Mouse (Mus musculus) midbrain, embryonic 16.5 days (tissue): Measurements from ENCODE around the gene 6030498E09Rik. TPM values are rescaled to one million over a fixed set of nuclear protein-coding genes. Genes with fewer than 3 reads are reported as not detected.

ENCODE experiments used
- ATAC-seq: fragments of 200-750 bp; cut with Nextera tagmentation; 2 replicates; pipeline ENCODE4 v1.8.0; 2017; ENCODE audit warnings: moderate TSS enrichment
- H3K27ac ChIP-seq: fragments of 300-500 bp; sonication (generic); 2 replicates; pipeline ENCODE4 v1.5.1; 2014; ENCODE audit warnings: mild to moderate bottlenecking, low read length, mixed read lengths
- H3K27me3 ChIP-seq: fragments of 300-500 bp; sonication (generic); 2 replicates; pipeline ENCODE4 v1.6.1; 2014; ENCODE audit warnings: low read depth, low read length, mixed read lengths; ENCODE audit not compliant: control insufficient read depth, insufficient read depth
- H3K36me3 ChIP-seq: fragments of 300-500 bp; sonication (generic); 2 replicates; pipeline ENCODE4 v1.6.1; 2014; ENCODE audit warnings: mild to moderate bottlenecking, low read length, moderate library complexity, mixed read lengths; ENCODE audit not compliant: control insufficient read depth, insufficient read depth
- H3K4me1 ChIP-seq: fragments of 300-500 bp; sonication (generic); 2 replicates; pipeline ENCODE4 v1.6.1; 2014; ENCODE audit warnings: mild to moderate bottlenecking, low read length, mixed read lengths; ENCODE audit not compliant: control insufficient read depth, insufficient read depth
- H3K4me2 ChIP-seq: fragments of 300-500 bp; sonication (generic); 2 replicates; pipeline ENCODE4 v1.6.1; 2014; ENCODE audit warnings: mild to moderate bottlenecking, low read length, mixed read lengths
- H3K4me3 ChIP-seq: fragments of 300-500 bp; sonication (generic); 2 replicates; pipeline ENCODE4 v1.5.1; 2014; ENCODE audit warnings: low read depth, mild to moderate bottlenecking, low read length, moderate library complexity, mixed read lengths
- H3K9ac ChIP-seq: fragments of 300-500 bp; sonication (generic); 2 replicates; pipeline ENCODE4 v1.6.1; 2014; ENCODE audit warnings: low read depth, low read length, mixed read lengths
- H3K9me3 ChIP-seq: fragments of 300-500 bp; sonication (generic); replicated peaks from 2 replicates; pipeline ENCODE4 v1.6.1; 2014; ENCODE audit warnings: mild to moderate bottlenecking, low read length, mixed read lengths; ENCODE audit not compliant: control insufficient read depth, poor library complexity, severe bottlenecking
- WGBS: fragments of 180-500 bp; shearing (Covaris S2); extraction: QIAGEN DNeasy Blood & Tissue Kit; methylation state at CpG from one replicate; pipeline ENCODE4 v1.1.7; 2014; 5-methylcytosine and 5-hydroxymethylcytosine counted together
- polyA plus RNA-seq: library from polyadenylated mRNA; unstranded; fragments of >200 nt; fragmentation: Nextera tagmentation; extraction: Ambion mirVana; gene quantifications from 2 replicates; pipeline ENCODE4 v1.2.1, GENCODE M21; 2015

The 6030498E09Rik gene
- not detected in 2 replicates for polyA plus RNA-seq

DNA sequence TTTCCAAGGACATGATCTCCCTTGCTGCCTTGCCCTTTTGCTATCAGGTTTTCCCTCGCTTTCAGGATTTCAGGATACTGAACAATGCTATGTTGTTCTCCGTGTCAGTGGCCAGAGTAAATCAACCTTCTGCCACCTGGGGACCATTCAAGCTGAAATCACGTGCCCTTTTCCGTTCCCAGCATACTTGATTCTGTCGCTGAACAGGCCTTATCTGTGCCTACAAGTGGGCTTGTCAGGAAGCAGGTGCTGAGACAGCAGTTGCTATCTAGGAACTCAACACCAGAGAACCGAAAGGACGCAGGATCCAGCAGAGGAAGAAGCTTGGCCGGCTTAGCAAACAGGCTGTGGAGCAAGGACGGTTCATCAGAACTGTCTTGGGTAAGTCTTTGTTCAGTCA is at the start of gene 6030498E09Rik:
Gene 6030498E09Rik, plus strand, starts transcription at position 194 of the 400 bp plus-strand sequence.
- no peak for ATAC-seq
- H3K4me2 ChIP-seq = no peak within 1 kb of the TSS
- no peaks in the 10 kb centered on the region for H3K27me3 ChIP-seq
- no peak within 1 kb of the TSS for H3K4me3 ChIP-seq
- no peak within 1 kb of the TSS for H3K27ac ChIP-seq
- 79% methylated on average over 9 of the region's 9 CpGs for WGBS
- no peaks in the 10 kb centered on the region for H3K4me1 ChIP-seq
- H3K9me3 ChIP-seq = no peaks in the 10 kb centered on the region
- no peak within 1 kb of the TSS for H3K9ac ChIP-seq
- H3K36me3 ChIP-seq = no peaks in the 10 kb centered on the region

DNA sequence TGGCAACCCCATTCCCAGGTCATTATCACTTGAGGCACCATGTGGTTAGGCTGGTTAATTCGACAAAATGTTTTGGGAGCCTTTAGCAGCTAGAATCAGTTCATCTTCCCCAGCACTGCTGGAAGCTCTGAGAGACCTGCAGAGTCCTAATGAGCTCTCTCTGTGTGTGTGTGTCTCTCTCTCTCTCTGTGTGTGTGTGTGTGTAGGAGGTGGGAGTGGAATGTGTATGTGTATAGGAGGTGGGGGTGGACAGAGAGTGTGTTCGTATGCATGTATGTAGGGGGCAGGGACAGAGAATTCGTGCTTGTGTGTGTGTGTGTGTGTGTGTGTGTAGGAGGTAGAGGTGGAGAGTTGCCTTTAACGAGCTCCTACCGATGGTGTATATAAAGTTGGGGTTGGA is 42.4 kb upstream of the 6030498E09Rik start:
- H3K27me3 ChIP-seq = no peaks in the 10 kb centered on the region
- H3K9ac ChIP-seq = no peak overlapping the region
- ATAC-seq = 0 out of 2 replicates have a peak, but pooled peaks have one; percentile 60
- H3K4me3 ChIP-seq = no peak overlapping the region
- H3K4me2 ChIP-seq = no peak overlapping the region
- H3K36me3 ChIP-seq = no peaks in the 10 kb centered on the region
- WGBS = 30% methylated on average over 5 of the region's 5 CpGs
- no peak overlapping the region for H3K27ac ChIP-seq
- no peaks in the 10 kb centered on the region for H3K4me1 ChIP-seq
- no peaks in the 10 kb centered on the region for H3K9me3 ChIP-seq

DNA sequence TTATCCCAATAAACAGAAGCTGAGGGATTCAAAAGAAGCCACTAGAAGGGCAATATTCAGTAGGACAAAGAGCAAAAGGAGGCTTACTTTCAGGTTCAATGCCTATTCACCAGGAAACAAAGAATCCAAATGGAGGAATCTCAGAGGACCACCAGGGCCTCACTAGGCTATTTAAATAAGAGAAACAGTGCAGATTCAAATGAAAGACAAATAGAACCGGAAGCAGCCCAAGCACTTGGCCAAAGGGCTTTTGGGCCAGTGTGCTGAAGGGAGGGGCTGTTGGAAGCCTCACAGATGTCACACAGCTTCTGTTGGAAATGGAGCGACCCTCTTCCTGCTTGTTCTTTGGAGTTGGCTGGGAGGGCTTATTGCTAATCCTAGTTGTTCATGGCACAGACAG is 41.8 kb upstream of the 6030498E09Rik start:
- WGBS = 26% methylated on average over 2 of the region's 2 CpGs
- Histone ChIP-seq H3K36me3 (no peaks in the 10 kb centered on the region), H3K9me3 (no peaks in the 10 kb centered on the region), H3K27me3 (no peaks in the 10 kb centered on the region), H3K9ac (no peak overlapping the region), H3K27ac (no peak overlapping the region), H3K4me3 (no peak overlapping the region), H3K4me2 (no peak overlapping the region), H3K4me1 (no peaks in the 10 kb centered on the region)
- no peak for ATAC-seq

DNA sequence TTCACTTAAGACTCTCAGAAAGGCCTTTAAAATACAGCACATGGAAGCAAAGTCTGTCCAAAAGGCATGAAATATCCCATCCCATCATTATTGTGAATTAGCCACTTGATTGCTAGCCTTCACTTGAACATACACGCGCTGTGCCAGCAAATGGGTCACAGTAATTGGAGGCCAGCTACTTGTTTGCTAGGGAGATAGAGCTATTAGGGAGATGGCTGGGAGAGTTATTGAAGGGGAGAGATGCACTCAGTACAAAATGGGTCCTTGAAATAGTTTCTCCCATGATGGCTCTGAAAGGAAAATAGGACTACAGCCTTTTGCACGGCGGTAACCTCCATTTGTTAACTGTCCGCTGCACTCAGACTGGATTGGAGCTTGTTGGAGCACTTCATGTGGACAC is 38.8 kb upstream of the 6030498E09Rik start:
- 0 out of 2 replicates have a peak, but pooled peaks have one; percentile 51 for ATAC-seq
- no peak overlapping the region for H3K4me2 ChIP-seq
- H3K27me3 ChIP-seq = no peaks in the 10 kb centered on the region
- H3K9me3 ChIP-seq = no peaks in the 10 kb centered on the region
- WGBS = 84% methylated on average over 5 of the region's 5 CpGs
- no peaks in the 10 kb centered on the region for H3K4me1 ChIP-seq
- H3K27ac ChIP-seq = no peak overlapping the region
- no peak overlapping the region for H3K9ac ChIP-seq
- H3K36me3 ChIP-seq = no peaks in the 10 kb centered on the region
- H3K4me3 ChIP-seq = no peak overlapping the region

DNA sequence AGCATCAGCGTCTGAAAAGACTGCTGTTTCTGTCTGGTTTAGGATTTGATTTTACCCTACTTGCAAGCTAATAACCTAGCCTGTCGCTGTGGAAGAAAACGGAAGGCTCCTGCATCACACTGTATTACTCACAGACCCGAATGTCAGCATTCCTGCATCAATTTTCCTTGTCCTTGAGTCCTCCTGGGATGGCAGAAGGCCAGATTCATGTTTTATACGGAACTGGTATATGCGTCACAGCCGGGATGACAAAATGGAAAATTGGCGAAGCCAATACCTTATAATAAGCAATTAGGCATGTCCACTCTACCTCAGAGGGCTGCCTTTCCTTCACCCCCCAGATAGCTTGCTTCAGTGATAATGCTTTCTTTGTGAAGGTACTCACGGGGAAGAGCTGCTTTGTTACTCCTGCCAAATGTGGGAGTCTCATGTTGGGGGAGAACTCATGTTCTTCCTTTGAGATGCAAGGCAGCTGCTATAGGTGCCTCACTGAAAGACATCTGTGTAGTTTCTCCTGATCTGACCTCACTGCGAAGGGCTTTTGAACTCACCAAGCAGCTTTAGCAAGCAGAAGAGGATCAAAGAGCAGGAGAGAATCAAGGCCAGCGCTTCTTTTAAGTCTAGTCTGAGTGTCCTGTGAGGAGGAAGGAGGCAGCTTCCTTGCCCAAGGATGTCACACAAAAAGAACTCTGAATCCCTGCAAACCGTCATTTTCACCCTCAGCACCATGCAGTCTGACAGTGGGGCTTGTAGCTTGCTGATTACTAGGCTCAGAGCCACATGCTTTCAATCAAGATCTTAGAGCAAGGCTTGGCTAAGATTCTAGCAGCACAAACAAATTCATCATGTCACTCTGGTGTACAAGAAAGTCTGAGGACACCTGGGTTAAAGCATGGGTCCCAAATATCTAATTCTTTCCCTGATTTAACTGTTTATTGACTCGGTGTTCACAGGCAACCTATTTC is 37.3 kb upstream of the 6030498E09Rik start:
- Histone ChIP-seq H3K36me3 (no peaks in the 10 kb centered on the region), H3K9ac (no peak overlapping the region), H3K27ac (no peak overlapping the region), H3K4me2 (no peak overlapping the region), H3K4me3 (no peak overlapping the region), H3K27me3 (no peaks in the 10 kb centered on the region), H3K9me3 (no peaks in the 10 kb centered on the region), H3K4me1 (no peaks in the 10 kb centered on the region)
- WGBS = 50% methylated on average over 13 of the region's 13 CpGs
- no peak for ATAC-seq

DNA sequence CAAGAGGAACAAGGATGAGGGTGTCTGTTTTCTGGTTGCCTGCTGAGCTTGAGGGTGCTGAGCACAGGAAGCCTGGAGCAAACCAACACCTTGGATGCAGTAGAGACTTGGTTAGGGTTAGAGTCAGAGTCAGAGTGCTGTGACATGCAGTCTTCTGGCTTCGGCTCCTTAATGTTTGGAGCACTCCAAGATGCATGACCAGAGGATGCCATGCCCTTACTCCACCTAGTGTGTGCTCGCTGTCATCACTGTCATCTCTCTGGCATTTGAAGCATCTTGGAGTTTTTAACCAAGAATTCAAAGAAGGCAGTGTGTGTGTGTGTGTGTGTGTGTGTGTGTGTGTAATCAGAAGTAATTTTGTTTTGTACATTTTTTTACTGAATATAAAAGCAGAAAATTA is 1.0 kb upstream of the 6030498E09Rik start:
- Histone ChIP-seq H3K9ac (no peak overlapping the region), H3K27ac (no peak overlapping the region), H3K36me3 (no peaks in the 10 kb centered on the region), H3K4me3 (no peak overlapping the region), H3K27me3 (no peaks in the 10 kb centered on the region), H3K4me2 (no peak overlapping the region), H3K9me3 (no peaks in the 10 kb centered on the region), H3K4me1 (no peaks in the 10 kb centered on the region)
- ATAC-seq = no peak
- WGBS = 81% methylated on average over 2 of the region's 2 CpGs

DNA sequence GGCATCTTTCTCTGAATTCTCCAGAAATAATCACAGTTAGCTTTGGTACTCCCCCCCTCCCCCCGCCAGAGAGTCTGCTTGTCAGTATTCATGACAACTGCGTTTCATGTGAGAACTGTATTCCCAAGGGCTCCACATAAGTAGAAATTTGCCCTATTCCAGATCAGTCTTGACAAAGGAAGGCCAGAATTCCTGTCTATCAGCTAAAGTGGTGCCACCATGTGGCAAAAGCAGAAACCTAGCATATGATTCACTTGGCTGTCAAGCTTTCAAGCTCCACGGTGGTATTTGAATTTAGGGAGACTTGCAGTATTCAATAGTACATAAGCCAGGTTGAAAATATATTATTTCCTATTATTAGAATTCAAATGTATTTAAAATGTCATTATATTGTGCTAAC is 585 bp upstream of the 6030498E09Rik start:
- H3K27me3 ChIP-seq = no peaks in the 10 kb centered on the region
- no peak overlapping the region for H3K4me3 ChIP-seq
- H3K4me2 ChIP-seq = no peak overlapping the region
- no peaks in the 10 kb centered on the region for H3K9me3 ChIP-seq
- no peaks in the 10 kb centered on the region for H3K36me3 ChIP-seq
- ATAC-seq = peak; percentile 48
- H3K27ac ChIP-seq = no peak overlapping the region
- H3K4me1 ChIP-seq = no peaks in the 10 kb centered on the region
- no peak overlapping the region for H3K9ac ChIP-seq
- WGBS = 21% methylated on average over 3 of the region's 3 CpGs

DNA sequence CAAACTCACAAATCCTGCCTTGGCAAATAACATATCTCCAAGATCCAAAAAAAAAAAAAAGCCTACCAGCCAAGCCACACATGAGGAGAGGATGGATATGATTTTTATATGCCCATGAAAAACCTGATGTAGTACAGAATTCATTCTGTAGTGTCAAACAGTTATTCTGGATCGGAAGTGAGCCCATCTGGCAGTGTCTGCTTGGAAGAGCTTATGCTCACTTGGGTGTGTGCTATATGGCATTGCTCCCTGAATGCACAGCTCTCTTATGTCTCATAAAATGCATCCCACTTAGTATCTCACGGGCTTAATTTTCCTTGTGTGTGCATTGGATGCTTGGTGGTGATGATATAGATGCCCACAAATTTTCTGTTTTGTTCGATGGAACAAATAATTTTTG is 21.9 kb downstream of the 6030498E09Rik start:
- Histone ChIP-seq H3K9ac (no peak overlapping the region), H3K27ac (no peak overlapping the region), H3K36me3 (no peaks in the 10 kb centered on the region), H3K4me2 (no peak overlapping the region), H3K27me3 (no peaks in the 10 kb centered on the region), H3K4me3 (no peak overlapping the region), H3K9me3 (no peaks in the 10 kb centered on the region), H3K4me1 (no peaks in the 10 kb centered on the region)
- WGBS = 82% methylated on average over 3 of the region's 3 CpGs
- no peak for ATAC-seq

DNA sequence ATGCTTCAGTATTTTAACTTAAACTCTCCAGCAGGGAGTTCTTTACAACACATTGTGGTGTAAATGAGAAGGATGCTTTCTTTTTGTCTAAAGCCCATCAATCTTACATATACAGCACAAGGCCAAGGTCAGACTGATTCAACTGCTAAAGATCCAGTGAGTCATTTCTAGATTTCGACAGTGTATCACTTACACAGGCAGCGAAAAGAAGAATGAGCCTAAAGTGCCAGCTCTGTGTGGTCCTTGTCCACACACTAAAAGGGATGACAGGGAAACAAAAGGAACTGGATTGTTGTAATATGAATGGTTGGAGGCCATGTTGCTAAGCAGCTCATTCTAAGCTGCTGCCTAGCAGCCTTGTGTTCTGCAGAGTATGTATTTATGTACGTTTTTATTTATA is 41.5 kb downstream of the 6030498E09Rik start:
- Histone ChIP-seq H3K27ac (no peak overlapping the region), H3K27me3 (no peaks in the 10 kb centered on the region), H3K4me3 (no peak overlapping the region), H3K9me3 (no peaks in the 10 kb centered on the region), H3K36me3 (no peaks in the 10 kb centered on the region), H3K9ac (no peak overlapping the region), H3K4me1 (no peaks in the 10 kb centered on the region), H3K4me2 (no peak overlapping the region)
- 38% methylated on average over 3 of the region's 3 CpGs for WGBS
- ATAC-seq = no peak
